Mouse (Mus musculus) right cerebral cortex, adult 2 months (tissue): ENCODE data around the gene G3bp2.
"Not testable (repeated sequence)": the region's sequence is repeated elsewhere in the genome, so short reads cannot be mapped to it uniquely, and the experiment has no call there.

ENCODE experiments used
- DNase-seq, 2 experiments: peaks; one replicate each; pipeline ENCODE4 v3.0.0; 2021 to 2022; ENCODE audit warnings: low spot score in 2 of 2

The G3bp2 gene

GRCm38 (mm10) chr5:92083417-92084038 is at the start of gene G3bp2:
Gene G3bp2 (minus strand): TSS chr5:92083719.
- peak; percentile 96 to 97 for DNase-seq

DNA sequence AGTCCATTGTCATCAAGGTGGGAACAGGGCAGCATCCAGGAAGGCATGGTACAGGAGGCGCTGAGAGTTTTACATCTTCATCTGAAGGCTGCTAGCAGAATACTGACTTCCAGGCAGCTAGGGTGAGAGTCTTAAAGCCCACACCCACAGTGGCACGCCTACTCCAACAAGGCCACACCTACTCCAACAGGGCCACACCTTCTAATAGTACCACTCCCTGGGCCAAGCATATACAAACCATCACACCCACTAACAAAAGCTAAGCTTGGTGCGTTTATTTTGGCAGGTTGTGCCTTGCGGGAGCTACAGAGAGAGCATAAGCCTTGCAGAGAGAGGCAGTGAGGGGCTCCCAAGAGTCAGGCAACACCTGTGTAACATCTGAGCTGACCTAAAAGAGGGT is 49.5 kb upstream of the G3bp2 start:
- DNase-seq: not testable (repeated sequence)

GRCm38 (mm10) chr5:92132127-92132526 is 48.6 kb upstream of the G3bp2 start:
- DNase-seq: no peak

- DNase-seq: no peak
Observed at GRCm38 (mm10) chr5:92130040-92130682, 46.6 kb upstream of the G3bp2 start.

DNA sequence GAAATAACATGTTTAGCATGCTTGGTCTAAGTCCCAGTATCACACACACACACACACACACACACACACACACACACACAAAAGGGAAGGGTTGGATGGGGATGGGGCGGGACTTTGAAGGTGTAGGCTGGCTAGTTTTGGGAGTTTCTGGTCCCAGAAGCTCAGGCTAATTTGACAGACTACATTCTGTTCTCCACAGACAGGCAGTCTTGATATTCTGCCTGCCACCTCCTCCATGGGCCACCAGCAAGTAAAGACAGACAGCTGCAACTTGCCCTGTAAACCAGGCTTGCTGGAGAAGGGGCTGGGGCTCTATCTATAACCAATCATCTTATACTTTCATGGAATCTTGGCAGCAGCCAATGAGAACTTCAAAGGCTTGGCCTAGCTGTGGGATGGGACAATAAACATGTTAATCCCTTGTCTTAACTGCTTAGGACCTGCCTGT is 45.8 kb upstream of the G3bp2 start:
- no peak for DNase-seq

DNA sequence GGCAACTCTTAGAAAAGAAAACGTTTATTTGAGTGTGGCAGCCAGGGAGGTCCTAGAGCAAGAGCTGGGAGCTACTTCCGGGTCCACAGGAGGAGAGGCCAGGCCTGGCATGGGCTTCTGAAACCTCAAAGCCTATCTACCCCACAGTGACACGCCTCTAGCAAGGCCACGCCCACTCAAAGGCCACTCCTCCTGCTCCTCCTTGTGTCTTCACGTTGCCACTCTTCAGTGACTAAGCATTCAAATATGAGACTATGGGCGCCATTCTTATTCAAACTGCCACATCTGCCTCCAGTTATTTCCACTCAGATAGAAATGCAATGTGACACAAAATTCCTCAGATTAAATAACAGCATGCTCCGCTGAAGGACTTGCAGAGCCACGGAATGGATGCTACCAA is 45.1 kb upstream of the G3bp2 start:
- DNase-seq: no peak

GRCm38 (mm10) chr5:92127751-92128150 is 44.2 kb upstream of the G3bp2 start:
- DNase-seq: no peak

- DNase-seq: no peak
Observed at GRCm38 (mm10) chr5:92127141-92127625, 43.7 kb upstream of the G3bp2 start.

DNA sequence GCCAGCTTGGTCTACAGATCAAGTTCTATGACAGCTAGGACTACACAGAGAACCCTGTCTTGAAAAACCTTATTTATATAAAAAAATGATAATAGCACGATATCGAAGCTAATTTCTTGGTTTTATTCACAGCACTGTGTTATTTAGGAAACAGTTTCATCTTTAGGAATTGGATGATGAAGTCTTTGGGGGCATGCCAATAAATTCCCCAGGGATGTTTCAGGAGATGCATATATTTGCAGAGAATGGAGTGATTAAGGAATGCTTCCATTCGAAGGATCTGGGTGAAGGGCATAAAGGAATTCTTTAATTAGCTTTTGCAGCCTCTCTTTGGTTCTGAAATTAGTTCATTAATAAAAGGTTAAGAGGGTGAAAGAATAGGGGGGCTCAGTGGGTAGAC is 41.9 kb upstream of the G3bp2 start:
- no peak for DNase-seq

DNA sequence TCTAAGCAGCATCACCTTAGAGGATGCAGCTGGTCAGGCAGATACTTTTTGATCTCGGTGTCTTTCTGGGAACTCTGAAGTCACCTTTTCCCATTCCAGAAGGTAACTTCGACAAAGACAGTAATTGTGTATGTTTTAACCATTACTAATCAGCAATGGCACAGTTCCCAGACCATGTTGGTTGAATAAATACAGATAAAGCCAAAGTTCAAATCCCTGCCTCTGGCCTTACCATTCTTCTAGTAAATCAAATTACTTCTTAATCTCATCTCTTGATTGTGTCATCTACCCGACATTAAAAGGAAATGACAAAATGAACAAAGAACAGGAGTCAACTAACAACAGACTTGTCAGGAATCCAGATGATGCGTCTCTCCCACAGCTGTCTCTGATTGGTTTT is 38.1 kb upstream of the G3bp2 start:
- DNase-seq: no peak

GRCm38 (mm10) chr5:92117823-92118403 is 34.4 kb upstream of the G3bp2 start:
- peak; percentile 56 to 62 for DNase-seq

DNA sequence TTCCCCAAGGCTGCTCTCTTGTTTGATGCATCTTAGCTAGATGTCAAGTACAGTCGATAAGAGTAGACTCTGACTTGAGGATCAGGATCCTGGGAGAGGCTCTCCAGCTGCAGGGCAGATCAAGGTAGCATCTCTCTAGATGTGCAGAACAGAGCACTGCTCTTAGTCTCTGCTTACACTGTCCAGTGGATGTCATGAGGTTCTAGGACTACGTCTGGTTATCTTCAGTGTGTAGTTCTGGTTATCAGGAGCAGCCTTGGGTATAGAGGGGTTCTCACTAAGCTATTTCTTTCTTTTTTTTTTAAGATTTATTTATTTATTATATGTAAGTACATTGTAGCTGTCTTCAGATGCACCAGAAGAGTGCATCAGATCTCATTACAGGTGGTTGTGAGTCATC is 31.4 kb upstream of the G3bp2 start:
- DNase-seq: no peak

GRCm38 (mm10) chr5:92114223-92114622 is 30.7 kb upstream of the G3bp2 start:
- DNase-seq: no peak

GRCm38 (mm10) chr5:92113484-92113883 is 30.0 kb upstream of the G3bp2 start:
- no peak for DNase-seq

DNA sequence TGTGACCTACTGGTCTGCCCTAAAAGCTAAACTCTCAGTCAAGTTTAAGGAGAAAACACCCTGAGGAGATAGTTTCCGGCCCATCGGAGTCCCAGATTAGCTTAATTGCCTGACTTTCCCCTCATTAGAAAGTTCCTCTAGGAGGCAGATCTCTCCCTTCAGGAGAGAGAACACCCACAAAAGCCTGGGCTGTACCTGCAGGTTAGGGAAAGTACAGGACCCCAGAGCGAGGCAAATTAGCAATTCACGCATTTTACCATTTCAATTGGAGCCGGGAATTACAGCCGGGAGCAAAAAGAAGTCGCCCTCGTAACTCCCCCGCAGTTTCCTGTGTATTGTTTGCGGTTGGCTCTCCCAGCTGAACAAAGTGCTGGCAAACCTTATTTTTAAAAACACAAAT is 29.1 kb upstream of the G3bp2 start:
- DNase-seq: no peak

DNA sequence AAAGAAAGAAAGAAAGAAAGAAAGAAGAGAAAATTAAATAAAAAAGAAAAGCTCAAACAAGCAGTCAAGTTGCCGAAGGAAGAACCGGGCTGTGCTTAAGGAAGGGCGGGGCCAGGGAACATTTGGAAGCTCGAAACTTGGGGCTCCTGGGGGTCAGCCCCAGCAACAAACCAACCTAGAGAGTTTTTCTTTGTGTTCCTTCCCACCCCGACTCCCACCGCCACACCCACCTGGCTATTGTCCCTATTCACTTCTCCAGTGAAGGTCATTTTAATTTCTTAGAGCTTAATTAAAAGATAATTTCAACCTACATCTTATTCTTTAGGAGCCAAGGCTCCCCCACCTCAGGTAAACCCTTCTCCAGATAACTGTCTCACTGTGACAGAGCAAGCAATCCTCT is 28.7 kb upstream of the G3bp2 start:
- no peak for DNase-seq

- DNase-seq: no peak
Observed at GRCm38 (mm10) chr5:92110818-92111355, 27.4 kb upstream of the G3bp2 start.

- DNase-seq: no peak
Observed at GRCm38 (mm10) chr5:92107282-92107681, 23.8 kb upstream of the G3bp2 start.

DNA sequence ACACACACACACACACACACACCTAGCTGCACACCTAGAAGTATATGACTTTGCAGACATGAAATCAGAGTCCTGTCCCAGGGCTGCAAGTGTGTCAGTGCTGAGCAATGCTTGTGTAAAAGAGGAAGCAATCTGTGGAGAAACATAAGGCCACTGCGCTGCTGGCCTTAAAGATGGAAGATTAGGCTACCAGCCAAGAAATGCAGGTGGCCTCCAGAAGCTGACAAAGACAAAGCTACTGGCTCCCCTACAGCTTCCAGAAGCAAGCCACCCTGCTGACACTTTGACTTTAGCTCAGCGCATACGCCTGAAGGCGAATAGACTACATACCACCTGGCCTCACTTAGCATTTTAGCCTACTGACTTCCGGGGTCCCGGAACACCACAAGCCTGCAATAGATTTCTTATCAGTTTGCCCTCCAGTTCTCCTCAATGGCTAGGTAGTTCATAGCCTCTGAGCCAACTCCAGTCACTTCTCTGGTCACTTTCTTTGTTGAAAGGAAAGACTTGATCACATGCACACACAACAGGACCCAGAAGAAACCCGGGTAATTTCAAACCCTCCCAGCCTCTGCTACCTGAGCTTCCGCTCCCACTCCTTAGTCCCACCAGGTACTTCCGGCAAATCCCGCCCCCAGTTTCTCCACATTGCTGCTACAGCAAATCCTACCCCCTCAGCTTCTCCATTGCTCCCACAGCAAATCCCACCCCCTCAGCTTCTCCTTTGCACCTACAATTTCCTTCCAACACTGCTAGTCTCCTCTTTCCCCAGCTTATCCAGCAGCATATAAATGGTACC is 23.0 kb upstream of the G3bp2 start:
- no peak for DNase-seq

GRCm38 (mm10) chr5:92103816-92104415 is 20.4 kb upstream of the G3bp2 start:
- no peak for DNase-seq

DNA sequence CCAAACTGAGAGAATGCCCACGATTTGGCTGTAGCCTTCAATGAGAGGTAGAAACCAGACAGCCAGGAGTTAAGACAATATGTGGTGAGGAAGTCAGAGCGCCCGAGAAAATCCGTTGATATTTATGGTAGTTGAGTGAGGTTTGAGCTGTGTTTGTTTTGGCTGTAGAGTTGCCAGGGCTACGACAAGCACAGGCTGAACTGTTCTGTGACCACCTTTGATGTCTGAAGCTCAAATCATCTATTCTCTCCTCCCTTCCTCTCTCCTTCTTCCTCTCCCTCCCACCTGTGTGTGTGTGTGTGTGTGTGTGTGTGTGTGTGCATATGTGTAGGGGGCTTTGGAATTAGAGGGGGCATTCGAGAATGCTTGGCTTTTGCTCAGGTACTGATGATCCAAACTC is 19.5 kb upstream of the G3bp2 start:
- DNase-seq: no peak

DNA sequence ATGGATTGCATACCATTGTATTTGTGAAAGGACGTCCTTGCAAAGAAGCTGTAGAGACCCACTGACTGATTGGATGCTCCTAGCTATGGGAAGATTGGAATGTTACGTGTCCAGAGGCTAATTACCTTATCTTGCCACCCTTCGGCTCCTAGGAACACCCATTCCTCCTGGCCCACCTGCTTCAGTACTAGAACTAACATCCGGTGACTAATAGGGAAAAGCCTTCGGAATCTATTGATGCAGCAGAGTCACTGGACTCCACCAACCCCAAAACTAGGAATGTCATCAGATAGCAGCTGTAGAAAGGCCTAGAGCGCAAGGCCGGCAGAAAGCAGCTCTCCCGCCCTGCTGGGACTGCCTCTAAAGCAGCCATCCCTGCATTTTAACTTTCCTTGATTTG is 18.1 kb upstream of the G3bp2 start:
- no peak for DNase-seq
